Mouse (Mus musculus) gastrocnemius, postnatal 4 days (tissue): ENCODE measurements at regions not wholly inside any gene's neighbourhood (a gene's known extent, or its start where the extent isn't known, plus 50 kb on each side); places are given as distances from the start of the nearest gene placed in this dataset.

Experiments used
- DNase-seq, 2 experiments: peaks; one replicate each; pipeline ENCODE4 v3.0.0; 2021 to 2022; ENCODE audit warnings: low spot score in 2 of 2, mixed read lengths in 2 of 2

- DNase-seq = peak in 1 of 2 experiments; percentile 7
Observed at GRCm38 (mm10) chrX:58620403-58620802, 288.8 kb upstream of the 4930550L24Rik start.
